Mouse (Mus musculus): ENCODE data around the gene Fgf4. TPM values are rescaled to one million over a fixed set of nuclear protein-coding genes. Genes with fewer than 3 reads are reported as not detected.

The Fgf4 gene
- polyA plus RNA-seq, 1 experiment from 2014 or later, result not detected

DNA sequence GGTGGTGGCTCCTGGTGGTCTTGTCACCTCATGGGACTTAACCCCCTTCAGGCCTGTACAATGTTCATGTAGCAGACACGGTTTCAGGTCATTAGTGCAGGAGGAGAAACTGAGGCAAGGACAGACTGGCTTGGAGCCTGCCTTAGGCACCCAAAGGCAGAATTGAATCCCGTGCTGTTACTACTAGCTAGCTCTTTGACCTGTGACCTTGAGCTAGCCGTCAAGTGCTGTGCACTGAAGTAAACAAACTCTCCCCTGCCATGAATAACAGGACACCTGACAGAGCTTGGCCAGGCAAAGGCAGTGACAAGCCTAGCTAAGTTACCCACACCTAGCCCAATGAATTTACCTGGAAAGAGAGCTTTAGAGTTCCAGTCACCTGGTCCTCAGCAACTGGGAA lies 7.8 kb downstream of the Fgf4 start:
- Histone ChIP-seq H3K9ac (no peak overlapping the region), H3K4me2 (no peak overlapping the region), H3K4me1 (replicated peaks) (no peaks in the 10 kb centered on the region), H3K9me3 (no peaks in the 10 kb centered on the region), H3K4me3 (no peak overlapping the region), H3K36me3 (no peaks in the 10 kb centered on the region), H3K27ac (no peak overlapping the region), H3K27me3 (peaks cover 41% of the 10 kb centered on the region)
- 58% methylated on average over 3 of the region's 3 CpGs for WGBS
- ATAC-seq (ENCODE audit: low FRiP score), result no peak

DNA sequence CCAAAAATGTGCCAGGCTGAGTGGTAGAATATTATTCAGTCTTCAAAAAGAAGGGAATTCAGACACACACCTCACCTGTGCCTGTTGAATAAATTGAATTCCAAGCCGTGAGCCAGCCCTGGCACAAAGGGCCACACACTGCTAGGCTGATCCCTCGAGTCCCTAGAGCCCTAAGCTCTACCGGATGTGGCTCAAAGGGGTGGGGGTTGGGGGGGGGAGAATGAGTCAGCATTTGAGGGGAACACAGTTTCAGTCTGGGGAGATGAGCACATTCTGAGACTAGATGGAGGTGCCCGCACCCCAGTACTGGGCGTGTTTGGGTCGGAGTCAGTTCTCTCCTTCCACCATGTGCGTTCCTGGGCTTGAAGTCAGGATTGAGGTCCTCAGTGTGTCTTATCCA lies 10.0 kb downstream of the Fgf4 start:
- H3K9ac ChIP-seq, result no peak overlapping the region
- no peak overlapping the region for H3K4me3 ChIP-seq
- H3K4me2 ChIP-seq, result no peak overlapping the region
- peaks cover 13% of the 10 kb centered on the region for H3K4me1 ChIP-seq (replicated peaks)
- peaks cover 59% of the 10 kb centered on the region for H3K27me3 ChIP-seq
- no peak for ATAC-seq (ENCODE audit: low FRiP score)
- 85% methylated on average over 7 of the region's 7 CpGs for WGBS
- no peaks in the 10 kb centered on the region for H3K9me3 ChIP-seq
- no peak overlapping the region for H3K27ac ChIP-seq
- no peaks in the 10 kb centered on the region for H3K36me3 ChIP-seq

DNA sequence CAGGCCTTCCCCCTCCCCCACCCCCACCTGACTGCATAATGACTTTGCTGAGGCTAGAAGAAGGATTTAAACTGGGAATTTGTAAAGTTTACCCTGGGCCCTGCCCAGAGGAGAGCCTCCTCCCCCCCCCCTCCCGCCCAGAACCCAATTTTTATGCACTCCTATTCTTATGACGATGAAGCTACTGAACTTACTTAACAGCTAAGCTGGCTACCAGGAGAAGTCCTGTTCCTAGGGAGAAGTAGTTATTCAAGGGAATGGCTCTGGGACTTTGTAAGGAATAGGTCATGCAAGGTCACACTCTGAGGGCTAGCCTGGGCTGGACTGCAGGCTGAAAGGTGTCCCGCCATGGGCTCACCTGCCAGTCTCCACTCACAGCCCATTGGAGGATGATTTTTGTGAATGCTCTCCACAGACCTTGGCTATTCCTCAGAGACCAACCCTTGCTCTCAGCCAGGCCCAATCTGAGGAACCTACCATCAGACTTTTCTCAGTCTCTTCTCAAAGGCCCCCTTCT lies 10.7 kb downstream of the Fgf4 start:
- H3K27ac ChIP-seq, result no peak overlapping the region
- peaks cover 15% of the 10 kb centered on the region for H3K4me1 ChIP-seq (replicated peaks)
- no peak overlapping the region for H3K4me3 ChIP-seq
- no peak overlapping the region for H3K9ac ChIP-seq
- no peaks in the 10 kb centered on the region for H3K36me3 ChIP-seq
- 71% methylated on average over 3 of the region's 3 CpGs for WGBS
- peaks cover 64% of the 10 kb centered on the region for H3K27me3 ChIP-seq
- H3K4me2 ChIP-seq, result no peak overlapping the region
- no peaks in the 10 kb centered on the region for H3K9me3 ChIP-seq
- ATAC-seq (ENCODE audit: low FRiP score), result no peak

DNA sequence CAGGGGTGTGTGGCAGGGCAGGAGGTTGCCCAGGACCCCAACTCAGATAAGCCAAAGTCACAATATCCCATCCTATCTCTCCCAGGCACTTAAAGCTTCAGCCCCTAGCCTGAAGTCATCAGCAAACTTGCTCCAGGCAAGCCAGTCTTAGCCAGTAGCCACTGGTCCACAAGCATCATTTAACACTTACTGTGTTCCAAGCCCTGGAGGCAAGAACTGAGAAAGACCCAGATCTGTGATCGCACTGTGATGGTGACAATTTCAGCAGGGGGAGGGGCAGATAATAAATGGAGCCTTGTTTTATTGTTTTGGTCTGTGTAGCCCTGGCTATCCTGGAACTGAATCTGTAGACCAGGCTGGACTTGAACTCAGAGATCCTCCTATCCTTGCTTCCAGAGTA lies 11.5 kb downstream of the Fgf4 start:
- WGBS, result 86% methylated on average over 1 of the region's 1 CpGs
- H3K9me3 ChIP-seq, result no peaks in the 10 kb centered on the region
- no peaks in the 10 kb centered on the region for H3K36me3 ChIP-seq
- no peak overlapping the region for H3K4me3 ChIP-seq
- H3K4me2 ChIP-seq, result no peak overlapping the region
- no peak overlapping the region for H3K9ac ChIP-seq
- no peak for ATAC-seq (ENCODE audit: low FRiP score)
- peaks cover 15% of the 10 kb centered on the region for H3K4me1 ChIP-seq (replicated peaks)
- H3K27ac ChIP-seq, result no peak overlapping the region
- peaks cover 67% of the 10 kb centered on the region for H3K27me3 ChIP-seq

DNA sequence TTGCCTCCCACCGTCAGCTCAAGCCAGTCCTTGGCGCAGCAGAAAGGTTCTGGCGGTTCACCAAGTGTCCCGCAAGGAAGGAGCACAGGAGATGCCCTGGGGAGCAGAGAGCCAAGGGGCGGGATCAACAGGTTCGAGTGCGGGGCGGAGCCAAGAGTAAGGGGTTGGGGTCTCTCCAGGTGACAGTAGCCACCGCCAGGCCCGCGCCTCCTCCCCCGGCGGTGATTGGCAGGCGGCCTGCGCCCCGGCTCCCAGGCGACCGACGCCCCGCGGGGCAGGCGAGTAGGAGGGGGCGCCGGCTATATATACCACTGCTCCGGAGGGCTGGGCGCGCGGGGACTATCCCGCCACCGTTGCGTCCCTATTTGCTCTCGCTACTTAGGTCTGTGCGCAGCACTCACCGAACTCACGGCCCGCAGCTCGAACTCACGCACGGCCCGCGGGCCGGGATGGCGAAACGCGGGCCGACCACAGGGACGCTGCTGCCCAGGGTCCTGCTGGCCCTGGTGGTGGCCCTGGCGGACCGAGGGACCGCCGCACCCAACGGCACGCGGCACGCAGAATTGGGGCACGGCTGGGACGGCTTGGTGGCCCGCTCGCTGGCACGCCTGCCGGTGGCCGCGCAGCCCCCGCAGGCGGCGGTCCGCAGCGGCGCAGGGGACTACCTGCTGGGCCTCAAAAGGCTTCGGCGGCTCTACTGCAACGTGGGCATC lies 14.0 kb downstream of the Fgf4 start:
- H3K4me2 ChIP-seq, result peak overlapping the region; percentile 38
- under 1% methylated on average over 67 of the region's 72 CpGs for WGBS

DNA sequence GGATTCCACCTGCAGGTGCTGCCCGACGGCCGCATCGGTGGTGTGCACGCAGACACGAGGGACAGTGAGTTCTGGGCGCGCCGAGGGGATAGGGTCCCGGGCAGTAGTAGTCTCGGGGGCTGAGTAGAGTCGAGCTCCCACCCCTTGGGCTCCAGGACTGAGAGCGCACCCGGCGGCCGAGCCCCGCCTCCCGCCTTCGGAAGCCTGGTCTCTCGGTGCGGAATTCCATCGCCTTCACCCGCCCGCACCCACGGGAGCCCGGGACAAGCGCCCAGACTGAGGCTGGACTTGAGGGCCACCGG lies 14.6 kb downstream of the Fgf4 start:
- H3K4me2 ChIP-seq, result peak overlapping the region; percentile 38
- ATAC-seq (ENCODE audit: low FRiP score), result no peak
- no peak overlapping the region for H3K27ac ChIP-seq
- H3K4me3 ChIP-seq, result peak overlapping the region; percentile 25
- peaks cover 92% of the 10 kb centered on the region for H3K27me3 ChIP-seq
- H3K9me3 ChIP-seq, result no peaks in the 10 kb centered on the region
- no peaks in the 10 kb centered on the region for H3K36me3 ChIP-seq
- under 1% methylated on average over 28 of the region's 28 CpGs for WGBS
- H3K4me1 ChIP-seq (replicated peaks), result peaks cover 15% of the 10 kb centered on the region
- no peak overlapping the region; the same call in 1 of the 2 replicates for H3K9ac ChIP-seq

More for the DNA sequence above, 14.0 kb downstream of the Fgf4 start:
- Histone ChIP-seq H3K27ac (no peak overlapping the region), H3K27me3 (peaks cover 87% of the 10 kb centered on the region), H3K4me1 (replicated peaks) (peaks cover 15% of the 10 kb centered on the region), H3K4me3 (peak overlapping the region; percentile 25), H3K9ac (no peak overlapping the region; the same call in 1 of the 2 replicates), H3K9me3 (no peaks in the 10 kb centered on the region), H3K36me3 (no peaks in the 10 kb centered on the region)
- ATAC-seq (ENCODE audit: low FRiP score), result no peak

DNA sequence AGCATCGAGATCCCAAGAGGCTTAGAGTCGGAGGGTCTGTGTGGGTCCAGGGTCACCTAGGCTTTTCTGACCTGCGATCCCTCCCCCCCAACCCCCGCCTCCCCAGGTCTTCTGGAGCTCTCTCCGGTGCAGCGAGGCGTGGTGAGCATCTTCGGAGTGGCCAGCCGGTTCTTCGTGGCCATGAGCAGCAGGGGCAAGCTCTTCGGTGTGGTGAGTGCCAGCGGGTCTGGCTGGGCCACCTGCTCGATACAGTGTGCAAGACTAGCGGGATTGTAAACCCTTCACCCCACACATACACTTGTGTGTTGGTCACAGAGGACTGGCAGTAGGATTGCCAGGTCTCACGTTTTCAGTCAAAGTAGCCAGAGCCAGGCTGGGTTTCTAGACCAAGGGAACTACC lies 15.0 kb downstream of the Fgf4 start:
- H3K36me3 ChIP-seq, result no peaks in the 10 kb centered on the region
- WGBS, result 1% methylated on average over 15 of the region's 15 CpGs
- H3K4me2 ChIP-seq, result peak overlapping the region; percentile 38

DNA sequence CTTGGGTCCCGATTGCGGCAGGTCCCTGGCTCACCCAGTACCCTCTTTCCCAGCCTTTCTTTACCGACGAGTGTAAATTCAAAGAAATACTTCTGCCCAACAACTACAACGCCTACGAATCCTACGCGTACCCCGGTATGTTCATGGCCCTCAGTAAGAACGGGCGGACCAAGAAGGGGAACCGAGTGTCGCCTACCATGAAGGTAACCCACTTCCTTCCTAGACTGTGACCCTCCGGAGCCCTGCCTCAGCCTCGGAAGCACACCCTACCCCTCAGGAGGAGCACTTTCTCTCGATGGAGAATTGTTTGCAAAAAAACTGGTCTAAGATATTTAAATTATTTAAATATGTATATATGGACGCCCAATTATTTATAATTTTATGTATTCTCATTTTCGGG lies 15.5 kb downstream of the Fgf4 start:
- H3K4me1 ChIP-seq (replicated peaks), result peaks cover 15% of the 10 kb centered on the region
- no peak overlapping the region for H3K4me2 ChIP-seq
- H3K27me3 ChIP-seq, result peaks cover 96% of the 10 kb centered on the region
- H3K9ac ChIP-seq, result no peak overlapping the region
- ATAC-seq (ENCODE audit: low FRiP score), result no peak
- no peaks in the 10 kb centered on the region for H3K36me3 ChIP-seq
- no peak overlapping the region for H3K4me3 ChIP-seq
- H3K9me3 ChIP-seq, result no peaks in the 10 kb centered on the region
- 3% methylated on average over 18 of the region's 18 CpGs for WGBS
- H3K27ac ChIP-seq, result no peak overlapping the region

More for the DNA sequence above, 15.0 kb downstream of the Fgf4 start:
- H3K9me3 ChIP-seq, result no peaks in the 10 kb centered on the region
- H3K9ac ChIP-seq, result no peak overlapping the region
- peak overlapping the region; percentile 25; the same call in 1 of the 2 replicates for H3K4me3 ChIP-seq
- H3K27me3 ChIP-seq, result peaks cover 95% of the 10 kb centered on the region
- H3K27ac ChIP-seq, result no peak overlapping the region
- peaks cover 15% of the 10 kb centered on the region for H3K4me1 ChIP-seq (replicated peaks)
- ATAC-seq (ENCODE audit: low FRiP score), result no peak

DNA sequence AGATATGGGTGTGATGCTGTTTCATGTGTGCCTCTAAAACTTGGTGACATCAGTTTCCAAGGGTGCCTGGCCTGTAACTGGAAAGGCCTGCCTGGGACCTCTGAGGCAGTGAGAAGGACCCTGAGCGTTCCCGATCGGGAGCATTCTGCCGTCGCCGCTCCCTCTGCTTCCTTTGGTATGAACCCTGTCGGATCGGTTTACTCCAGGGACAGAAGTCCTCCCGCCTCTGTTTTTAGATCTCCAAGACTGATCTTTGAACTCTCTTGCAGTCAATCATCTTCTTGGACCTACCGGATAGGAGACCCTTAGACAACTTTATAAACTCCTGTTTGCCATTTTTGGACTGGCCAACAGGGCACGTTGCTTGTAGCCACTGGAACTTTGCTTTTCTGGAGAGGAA lies 16.0 kb downstream of the Fgf4 start:
- peaks cover 15% of the 10 kb centered on the region for H3K4me1 ChIP-seq (replicated peaks)
- no peaks in the 10 kb centered on the region for H3K9me3 ChIP-seq
- no peak overlapping the region for H3K27ac ChIP-seq
- H3K4me3 ChIP-seq, result no peak overlapping the region
- 2% methylated on average over 11 of the region's 11 CpGs for WGBS
- no peak overlapping the region for H3K9ac ChIP-seq
- no peak for ATAC-seq (ENCODE audit: low FRiP score)
- peaks cover 94% of the 10 kb centered on the region for H3K27me3 ChIP-seq
- no peaks in the 10 kb centered on the region for H3K36me3 ChIP-seq
- H3K4me2 ChIP-seq, result no peak overlapping the region

DNA sequence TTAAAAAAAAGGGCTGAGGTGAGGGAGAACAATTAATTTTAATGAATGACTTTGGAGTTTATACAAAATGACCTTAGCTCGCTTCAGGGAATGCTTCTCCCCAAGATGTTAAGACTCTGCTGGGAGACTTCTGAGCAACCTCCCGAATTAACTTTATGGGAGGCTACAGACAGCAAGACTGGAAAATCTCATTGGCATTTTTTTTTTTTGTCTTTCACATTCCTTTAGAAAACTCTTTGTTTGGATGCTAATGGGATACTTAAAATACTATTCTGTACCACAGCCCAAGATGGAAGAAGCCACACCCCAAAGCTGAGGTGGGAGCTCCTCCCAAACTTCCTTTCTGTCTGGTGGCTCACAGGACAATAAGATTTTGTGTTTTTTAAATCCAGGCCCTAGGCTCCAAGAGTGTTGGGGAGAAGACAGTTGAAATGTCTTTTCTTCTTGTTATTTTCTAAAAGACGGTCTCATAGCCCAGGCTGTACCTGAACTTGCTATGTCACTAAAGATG lies 17.0 kb downstream of the Fgf4 start:
- 48% methylated on average over 3 of the region's 3 CpGs for WGBS
- no peak for ATAC-seq (ENCODE audit: low FRiP score)
- H3K27me3 ChIP-seq, result peaks cover 85% of the 10 kb centered on the region
- H3K36me3 ChIP-seq, result no peaks in the 10 kb centered on the region
- H3K27ac ChIP-seq, result no peak overlapping the region
- no peak overlapping the region for H3K4me3 ChIP-seq
- no peaks in the 10 kb centered on the region for H3K9me3 ChIP-seq
- H3K4me2 ChIP-seq, result no peak overlapping the region
- H3K9ac ChIP-seq, result no peak overlapping the region
- peaks cover 15% of the 10 kb centered on the region for H3K4me1 ChIP-seq (replicated peaks)

DNA sequence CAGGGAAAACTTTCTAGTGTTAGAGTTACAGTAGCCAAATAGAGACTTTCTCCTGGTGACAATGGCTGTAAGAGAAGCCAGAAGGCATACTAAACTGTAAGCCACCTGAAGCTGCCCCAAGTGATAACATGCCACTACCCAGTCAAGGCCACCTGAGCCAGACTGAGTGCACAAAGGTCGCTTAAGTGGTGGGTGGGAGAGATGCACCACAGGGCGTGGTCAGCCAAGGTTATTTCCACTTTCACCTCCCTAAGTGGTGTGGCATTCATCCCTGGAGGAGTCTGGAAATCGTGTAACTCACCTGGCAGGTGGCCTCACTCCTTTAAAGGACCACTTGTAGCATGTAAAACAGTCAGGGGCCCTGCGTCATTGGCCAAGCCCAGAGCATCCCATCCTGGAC lies 20.0 kb downstream of the Fgf4 start:
- Histone ChIP-seq H3K27me3 (peaks cover 62% of the 10 kb centered on the region), H3K9me3 (no peaks in the 10 kb centered on the region), H3K4me2 (no peak overlapping the region), H3K4me3 (no peak overlapping the region), H3K36me3 (no peaks in the 10 kb centered on the region), H3K4me1 (replicated peaks) (peaks cover 1% of the 10 kb centered on the region), H3K27ac (no peak overlapping the region), H3K9ac (no peak overlapping the region)
- no peak for ATAC-seq (ENCODE audit: low FRiP score)
- WGBS, result 75% methylated on average over 4 of the region's 4 CpGs

DNA sequence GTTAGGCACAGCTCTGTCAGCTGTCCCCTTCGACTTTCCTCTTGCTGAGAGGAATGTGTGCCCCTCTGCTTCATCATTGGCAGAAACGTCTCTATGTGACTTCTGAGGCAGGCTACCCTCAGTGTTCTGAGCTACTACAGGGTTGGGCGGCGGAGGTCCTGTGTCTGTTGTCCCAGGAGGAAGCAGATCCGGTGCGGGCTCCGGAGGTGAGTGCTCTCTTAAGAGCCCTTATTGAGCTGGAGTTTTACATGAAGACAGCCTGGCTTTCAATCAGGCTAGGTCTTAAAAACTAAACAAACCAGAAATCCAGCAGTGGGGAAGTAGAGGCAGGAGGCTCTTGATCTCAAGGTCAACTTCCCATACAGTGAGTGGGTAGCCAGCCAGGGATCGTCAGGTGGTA lies 20.4 kb downstream of the Fgf4 start:
- Histone ChIP-seq H3K4me2 (no peak overlapping the region), H3K27me3 (peaks cover 59% of the 10 kb centered on the region), H3K27ac (no peak overlapping the region), H3K4me3 (no peak overlapping the region), H3K9me3 (no peaks in the 10 kb centered on the region), H3K4me1 (replicated peaks) (no peaks in the 10 kb centered on the region), H3K9ac (no peak overlapping the region), H3K36me3 (no peaks in the 10 kb centered on the region)
- 82% methylated on average over 8 of the region's 8 CpGs for WGBS
- no peak for ATAC-seq (ENCODE audit: low FRiP score)

DNA sequence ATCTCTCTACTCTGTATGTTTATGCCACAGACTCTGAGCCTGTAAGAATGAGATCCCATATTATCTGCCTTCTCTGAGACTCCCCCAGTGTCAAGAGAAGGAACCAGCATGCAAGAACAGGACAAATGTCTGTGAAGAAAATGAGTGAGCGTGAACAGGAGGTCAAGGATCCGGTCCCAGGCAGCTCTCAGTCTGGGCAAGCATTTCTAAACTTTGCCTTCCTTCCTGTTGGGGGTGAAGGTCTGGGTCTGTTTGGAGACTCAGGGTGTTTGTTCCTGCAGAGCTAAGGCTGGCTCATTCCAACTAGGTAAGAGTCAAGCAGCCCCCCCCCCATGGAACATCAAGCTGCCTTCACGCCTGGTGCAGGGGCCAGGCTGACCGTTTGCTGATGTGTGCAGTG lies 25.3 kb downstream of the Fgf4 start:
- Histone ChIP-seq H3K4me3 (no peak overlapping the region), H3K4me1 (replicated peaks) (no peaks in the 10 kb centered on the region), H3K9ac (no peak overlapping the region), H3K4me2 (no peak overlapping the region), H3K27me3 (peaks cover 28% of the 10 kb centered on the region), H3K36me3 (no peaks in the 10 kb centered on the region), H3K9me3 (no peaks in the 10 kb centered on the region), H3K27ac (no peak overlapping the region)
- 72% methylated on average over 4 of the region's 4 CpGs for WGBS
- no peak for ATAC-seq (ENCODE audit: low FRiP score)

Data from hindbrain, embryonic 13.5 days (tissue).